Mouse (Mus musculus) small intestine, adult 2 months (tissue): ENCODE results near the gene Anapc16.

Experiments used
- CTCF ChIP-seq: fragments of 200-500 bp; IDR thresholded peaks from 2 replicates; pipeline ENCODE4 v1.5.1; 2012; ENCODE audit warnings: low read depth, mild to moderate bottlenecking, control low read depth, inconsistent platforms, low read length, moderate library complexity, mixed read lengths; ENCODE audit not compliant: insufficient replicate concordance, insufficient read length; ENCODE audit errors: extremely low read depth
- POLR2A ChIP-seq: fragments of 200-500 bp; IDR thresholded peaks from 2 replicates; pipeline ENCODE4 v1.6.1; 2012; ENCODE audit warnings: low read depth, mild to moderate bottlenecking, control low read depth, inconsistent platforms, low read length, moderate library complexity

GRCm38 (mm10) chr10:60023751-60024150 lies 20.8 kb upstream of the Anapc16 start:
- TF ChIP-seq POLR2A (no peak), CTCF (no peak)
